Mouse (Mus musculus) lung, postnatal 36 days (tissue): ENCODE measurements at regions not wholly inside any gene's neighbourhood (a gene's known extent, or its start where the extent isn't known, plus 50 kb on each side); places are given as distances from the start of the nearest gene placed in this dataset.

Experiments used
- DNase-seq: peaks from one replicate; pipeline ENCODE4 v3.0.0; 2022; ENCODE audit warnings: mixed read lengths

DNA sequence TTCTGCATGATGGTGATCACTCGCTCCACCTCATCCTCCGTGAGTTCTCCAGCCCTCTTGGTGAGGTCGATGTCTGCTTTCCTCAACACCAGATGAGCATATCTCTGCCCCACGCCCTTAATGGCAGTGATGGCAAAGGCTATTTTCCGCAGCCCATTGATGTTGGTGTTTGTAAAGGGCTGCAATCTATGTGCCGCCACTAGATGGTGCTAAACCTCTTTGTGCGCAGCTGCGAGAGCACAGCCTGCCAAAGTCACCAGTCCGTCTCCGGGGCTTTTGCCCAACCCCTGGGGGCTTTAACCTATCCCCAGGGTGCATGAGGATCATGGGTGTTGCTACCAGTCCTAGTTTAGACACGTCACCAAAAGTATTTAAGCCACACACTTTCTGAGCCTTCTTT is 140.9 kb upstream of the Cts3 start:
- peak; percentile 3 for DNase-seq

GRCm38 (mm10) chr13:61665729-61666128 is 95.8 kb upstream of the Cts3 start:
- DNase-seq = no peak
